Mouse (Mus musculus): ENCODE data around the gene Gpr180. TPM values are rescaled to one million over a fixed set of nuclear protein-coding genes. Genes with fewer than 3 reads are reported as not detected.

The Gpr180 gene
- total RNA-seq, 2 experiments from 2014 or later: 20.8 to 22.2 TPM

DNA sequence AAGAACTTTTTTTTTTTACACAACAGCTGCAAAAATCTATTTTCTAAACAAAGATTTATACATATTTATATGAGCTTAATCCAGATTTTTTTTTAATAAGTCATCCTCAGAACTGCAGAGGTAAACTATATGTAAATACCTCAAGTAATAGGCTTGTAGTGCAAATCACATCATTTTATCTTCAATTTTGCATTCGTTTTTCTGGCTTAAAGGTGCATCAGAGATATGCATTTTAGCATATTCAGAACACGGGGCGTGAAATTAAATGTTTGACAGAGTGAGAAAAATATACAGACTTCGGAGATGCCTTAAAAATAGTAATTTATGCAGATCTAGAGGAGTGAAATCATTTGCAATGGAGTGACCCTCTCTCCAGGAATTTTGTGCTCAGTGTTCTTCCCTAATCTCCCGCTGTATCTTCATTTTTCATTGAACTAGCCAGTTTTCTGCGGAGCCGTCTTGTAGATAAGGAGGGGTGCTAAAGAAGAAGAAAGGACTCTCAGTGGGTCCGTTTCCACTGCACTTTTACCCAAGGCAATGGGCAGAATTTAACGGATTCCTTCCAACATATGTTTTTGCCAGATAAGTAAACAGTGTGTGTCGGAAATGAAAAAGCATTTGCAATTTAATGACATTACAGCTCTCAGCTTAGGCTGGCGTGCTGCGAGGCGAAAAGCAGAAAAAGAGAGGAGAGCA lies 57.4 kb downstream of the Gpr180 start:
- no peak for DNase-seq
- intact Hi-C loops (cut with DNase I): no loop called here

DNA sequence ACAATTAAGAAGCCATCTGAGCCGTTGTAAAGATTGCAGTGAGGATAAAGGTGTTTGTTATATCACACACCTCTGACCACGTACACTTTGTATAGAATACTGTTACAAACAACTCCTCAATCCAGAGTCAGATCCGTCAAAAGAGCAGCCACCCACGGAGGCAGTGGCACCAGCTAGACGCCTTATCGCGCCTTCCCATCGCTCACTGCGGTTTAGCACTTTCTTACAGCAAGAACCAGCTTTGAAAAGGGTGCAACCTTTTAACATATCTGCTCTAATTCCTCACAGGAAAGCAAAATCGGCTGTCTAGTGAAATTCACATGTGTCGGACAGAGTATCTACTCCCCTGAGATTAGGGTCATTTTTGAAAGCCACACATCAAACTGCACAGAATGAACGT lies 60.1 kb downstream of the Gpr180 start:
- intact Hi-C loops (cut with DNase I): no loop called here
- DNase-seq: no peak

DNA sequence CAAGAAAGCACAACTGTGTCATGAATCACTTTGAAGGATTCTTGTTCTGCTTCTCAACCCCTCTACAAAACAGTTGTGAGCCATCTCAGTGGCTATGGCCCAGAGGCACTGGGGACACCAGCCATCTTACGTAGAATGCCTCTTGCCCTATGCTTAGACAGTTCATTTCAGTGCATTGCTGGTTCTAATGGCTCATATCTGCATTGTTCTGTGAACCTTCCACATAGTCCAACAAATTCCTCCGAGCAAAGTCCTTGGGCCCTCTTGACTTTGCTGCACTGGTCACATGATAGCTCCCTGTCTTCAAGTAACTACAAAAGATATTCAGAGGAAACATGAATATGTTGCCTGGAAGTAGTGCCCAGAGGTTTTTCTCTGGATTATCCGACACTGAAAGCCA lies 63.8 kb downstream of the Gpr180 start:
- intact Hi-C loops (cut with DNase I): no loop called here
- no peak for DNase-seq

DNA sequence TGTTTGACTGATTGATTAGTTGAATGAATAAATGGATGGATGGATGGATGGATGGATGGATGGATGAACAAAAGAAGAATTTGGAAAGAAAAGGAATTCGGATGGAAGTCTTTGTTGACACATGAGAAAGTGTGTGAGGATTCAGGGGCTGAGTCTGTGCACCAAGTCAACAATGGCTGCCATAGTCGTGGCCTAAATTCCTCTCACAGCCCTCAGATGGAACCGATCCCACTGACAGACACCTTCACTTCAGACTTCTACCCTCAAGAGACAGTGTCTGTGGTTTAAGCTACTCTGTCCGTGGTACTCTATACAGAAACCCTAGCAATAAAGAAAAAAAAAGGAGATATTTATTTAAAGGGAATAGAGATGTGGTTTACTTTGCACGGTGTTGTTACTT lies 65.0 kb downstream of the Gpr180 start:
- intact Hi-C loops (cut with DNase I): no loop called here
- DNase-seq: no peak

DNA sequence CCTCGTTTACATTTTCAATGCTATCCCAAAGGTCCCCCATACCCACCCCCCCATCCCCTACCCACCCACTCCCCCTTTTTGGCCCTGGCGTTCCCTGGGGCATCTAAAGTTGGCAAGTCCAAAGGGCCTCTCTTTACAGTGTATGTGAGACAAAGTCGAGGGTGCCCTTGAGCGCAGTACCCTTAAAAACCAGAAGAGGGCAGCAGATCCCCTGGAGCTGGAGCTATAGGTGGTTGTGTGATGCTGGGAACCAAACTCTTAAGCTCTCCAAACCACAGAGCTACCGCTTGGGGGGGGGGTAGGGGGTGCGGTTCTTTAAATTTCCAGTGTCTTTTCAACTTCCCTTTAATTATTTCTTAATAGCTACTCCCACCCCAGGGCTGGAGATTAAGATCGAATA lies 66.1 kb downstream of the Gpr180 start:
- intact Hi-C loops (cut with DNase I): no loop called here
- DNase-seq: no peak

DNA sequence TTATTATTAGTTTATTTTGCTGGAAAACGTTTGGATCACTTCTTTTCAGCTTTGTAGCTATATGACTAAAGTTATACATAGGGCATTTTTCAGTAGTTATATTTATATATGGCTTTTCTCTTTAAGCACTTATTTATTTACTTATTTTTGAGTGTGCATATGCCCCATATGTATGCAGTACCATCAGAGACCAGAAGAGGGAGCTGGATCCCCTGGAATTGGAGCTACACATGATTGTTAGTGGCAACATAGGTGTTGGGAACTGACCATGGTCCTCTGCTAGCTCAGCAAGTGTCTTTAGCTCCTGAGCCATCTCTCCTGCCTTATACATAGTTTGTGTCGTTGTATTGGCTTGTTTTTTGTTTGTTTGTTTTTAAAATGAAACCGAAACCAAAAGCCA lies 70.4 kb downstream of the Gpr180 start:
- no peak for DNase-seq
- intact Hi-C loops (cut with DNase I): no loop called here

DNA sequence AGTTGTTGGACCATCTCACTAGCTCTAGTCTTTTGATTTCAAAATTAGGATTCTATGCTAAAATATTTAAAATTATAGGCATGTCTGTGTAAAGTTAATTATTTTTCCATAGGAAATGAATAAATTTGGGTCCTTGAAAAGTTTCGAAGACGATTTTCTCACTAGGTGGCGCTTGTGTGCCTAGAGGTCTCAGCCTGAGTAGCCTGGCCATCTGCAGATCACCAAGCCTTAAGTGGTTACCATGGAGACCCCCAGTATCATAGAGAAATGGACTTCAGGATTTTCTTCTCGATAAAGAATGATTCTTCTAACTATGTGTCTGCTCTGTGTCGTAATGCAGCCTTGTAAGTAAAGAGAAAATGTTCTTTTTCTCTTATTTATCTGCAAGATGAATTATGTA lies 72.7 kb downstream of the Gpr180 start:
- intact Hi-C loops (cut with DNase I): loop anchor here (1.0 to 10.0 kb wide), 3 partner anchors 382 to 605 kb away; no protein-coding TSS in a partner anchor

DNA sequence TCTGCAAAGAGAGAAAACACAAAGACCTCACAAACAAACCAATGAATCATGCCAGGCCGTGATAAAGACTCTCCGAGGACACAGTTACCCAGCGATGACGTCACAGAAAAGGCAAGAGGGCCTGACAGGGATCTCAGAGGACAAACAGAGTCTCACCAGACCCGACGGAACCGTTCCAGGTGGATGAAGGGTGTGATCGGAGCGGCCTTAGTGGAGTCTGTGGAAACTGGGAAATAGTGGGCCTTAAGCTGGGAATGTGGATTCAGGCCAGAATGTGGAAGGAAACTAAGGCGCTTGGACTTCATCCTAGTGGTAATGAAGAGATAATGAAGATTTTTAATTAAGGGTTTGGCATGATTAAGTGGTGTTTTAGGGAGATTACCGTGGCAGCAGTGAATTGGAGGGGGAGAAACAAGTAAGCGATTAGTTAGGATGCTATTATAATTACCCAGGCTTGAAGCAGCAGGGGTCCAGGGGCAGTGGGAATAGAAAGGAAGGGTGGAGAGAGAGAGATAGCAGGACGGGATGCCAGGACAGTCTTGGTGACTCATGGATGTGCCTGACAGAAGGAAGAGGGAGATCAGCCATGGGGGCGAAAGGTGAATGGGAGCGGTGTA lies 75.3 kb downstream of the Gpr180 start:
- DNase-seq: no peak
- intact Hi-C loops (cut with DNase I): loop anchor here (5.0 to 10.0 kb wide), 2 partner anchors 555 to 603 kb away; no protein-coding TSS in a partner anchor

More for the DNA sequence above, 72.7 kb downstream of the Gpr180 start:
- peak in 1 of 2 experiments; percentile 49 for DNase-seq

Other genes starting within 250 kb of the Gpr180 start
- 1 to 10 TPM; 2.8 to 3.8 TPM for gene Dct, start 84.9 kb upstream of the Gpr180 start, total RNA-seq (2021)
- 10 to 100 TPM; 10.7 to 11.3 TPM for gene Tgds, start 4.4 kb upstream of the Gpr180 start, total RNA-seq (2021)
- under 1 TPM in 1 of 2 experiments, not detected in 1; 0.12 TPM for gene Sox21, start 99.9 kb downstream of the Gpr180 start, total RNA-seq (2021)
- gene Gm9376, start 129.8 kb downstream of the Gpr180 start, total RNA-seq (2021): not detected